Mouse (Mus musculus) olfactory bulb, adult 2 months (tissue): ENCODE data around the gene 9930022D16Rik. TPM values are rescaled to one million over a fixed set of nuclear protein-coding genes. Genes with fewer than 3 reads are reported as not detected.

Experiments used
- H3K27ac ChIP-seq: fragments of 200-500 bp; 2 replicates; pipeline ENCODE4 v1.5.1; 2012; ENCODE audit warnings: low read depth, low read length; ENCODE audit not compliant: insufficient read depth
- H3K4me1 ChIP-seq: fragments of 200-500 bp; 2 replicates; pipeline ENCODE4 v1.6.1; 2012; ENCODE audit warnings: low read length; ENCODE audit not compliant: control insufficient read depth, insufficient read depth
- H3K4me3 ChIP-seq: fragments of 200-500 bp; 2 replicates; pipeline ENCODE4 v1.5.1; 2012; ENCODE audit warnings: mild to moderate bottlenecking, low read depth, low read length, moderate library complexity; ENCODE audit not compliant: insufficient read depth
- CTCF ChIP-seq: fragments of 200-500 bp; IDR thresholded peaks from 2 replicates; pipeline ENCODE4 v1.5.1; 2012; ENCODE audit warnings: low read depth, mild to moderate bottlenecking, low read length, moderate library complexity; ENCODE audit not compliant: insufficient read depth
- POLR2A ChIP-seq: fragments of 200-500 bp; IDR thresholded peaks from 2 replicates; pipeline ENCODE4 v1.6.1; 2012; ENCODE audit warnings: mild to moderate bottlenecking, low read depth, low read length, moderate library complexity; ENCODE audit not compliant: insufficient read depth
- WGBS: fragments of 180-500 bp; shearing (Covaris S2); methylation state at CpG from one replicate; pipeline ENCODE4 v1.1.7; 2018; 5-methylcytosine and 5-hydroxymethylcytosine counted together
- polyA plus RNA-seq: library from polyadenylated mRNA; stranded (reverse); fragments of >200 nt; gene quantifications from 2 replicates; pipeline ENCODE4 v1.2.4, GENCODE M21; 2012; ENCODE audit warnings: low replicate concordance; ENCODE audit not compliant: missing spikeins, insufficient read depth, insufficient read length

9930022D16Rik gene
- not detected in 2 replicates for polyA plus RNA-seq

GRCm38 (mm10) chr11:109413617-109414016, at the start of gene 9930022D16Rik:
TSS of gene 9930022D16Rik (plus strand) at chr11:109413917.
- peaks cover 3% of the 10 kb centered on the region; the same call in 1 of the 2 replicates for H3K4me1 ChIP-seq
- WGBS = 71% methylated on average over 6 of the region's 6 CpGs
- H3K4me3 ChIP-seq = no peak within 1 kb of the TSS
- no peak for TF ChIP-seq POLR2A
- no peak for TF ChIP-seq CTCF
- no peak within 1 kb of the TSS for H3K27ac ChIP-seq

GRCm38 (mm10) chr11:109364337-109364736, 49.4 kb upstream of the 9930022D16Rik start:
- H3K4me1 ChIP-seq = peaks cover 15% of the 10 kb centered on the region
- TF ChIP-seq POLR2A (no peak), CTCF (no peak)
- no peak overlapping the region for H3K4me3 ChIP-seq
- WGBS = 49% methylated on average over 2 of the region's 2 CpGs
- no peak overlapping the region for H3K27ac ChIP-seq

GRCm38 (mm10) chr11:109364881-109365280, 48.8 kb upstream of the 9930022D16Rik start:
- 38% methylated on average over 10 of the region's 10 CpGs for WGBS
- H3K4me1 ChIP-seq = peaks cover 15% of the 10 kb centered on the region
- no peak overlapping the region for H3K27ac ChIP-seq
- peak overlapping the region; percentile 16; the same call in 1 of the 2 replicates for H3K4me3 ChIP-seq
- TF ChIP-seq POLR2A = no peak
- no peak for TF ChIP-seq CTCF

- TF ChIP-seq POLR2A = no peak
- TF ChIP-seq CTCF = no peak
- no peak overlapping the region for H3K4me3 ChIP-seq
- H3K4me1 ChIP-seq = peaks cover 15% of the 10 kb centered on the region
- H3K27ac ChIP-seq = no peak overlapping the region
- WGBS = 68% methylated on average over 5 of the region's 5 CpGs
Measured at GRCm38 (mm10) chr11:109365818-109366217, 47.9 kb upstream of the 9930022D16Rik start.

- 72% methylated on average over 15 of the region's 15 CpGs for WGBS
- no peak overlapping the region for H3K27ac ChIP-seq
- H3K4me3 ChIP-seq = no peak overlapping the region
- no peak for TF ChIP-seq CTCF
- no peak for TF ChIP-seq POLR2A
- H3K4me1 ChIP-seq = peaks cover 16% of the 10 kb centered on the region
Measured at GRCm38 (mm10) chr11:109366802-109367579, 46.7 kb upstream of the 9930022D16Rik start.

GRCm38 (mm10) chr11:109369026-109369637, 44.6 kb upstream of the 9930022D16Rik start:
- H3K4me3 ChIP-seq = no peak overlapping the region
- H3K4me1 ChIP-seq = peaks cover 17% of the 10 kb centered on the region
- TF ChIP-seq POLR2A = no peak
- no peak for TF ChIP-seq CTCF
- 0 out of 2 replicates have a peak overlapping the region, but pooled peaks have one; percentile 31 for H3K27ac ChIP-seq
- 65% methylated on average over 3 of the region's 3 CpGs for WGBS

- Histone ChIP-seq H3K27ac (no peak overlapping the region), H3K4me1 (peaks cover 17% of the 10 kb centered on the region), H3K4me3 (no peak overlapping the region)
- TF ChIP-seq POLR2A = no peak
- TF ChIP-seq CTCF = no peak
- 80% methylated on average over 7 of the region's 7 CpGs for WGBS
Measured at GRCm38 (mm10) chr11:109375412-109375811, 38.3 kb upstream of the 9930022D16Rik start.

- H3K4me3 ChIP-seq = no peak overlapping the region
- TF ChIP-seq CTCF (no peak), POLR2A (no peak)
- 48% methylated on average over 7 of the region's 7 CpGs for WGBS
- peaks cover 19% of the 10 kb centered on the region for H3K4me1 ChIP-seq
- H3K27ac ChIP-seq = no peak overlapping the region
Measured at GRCm38 (mm10) chr11:109376484-109377143, 37.1 kb upstream of the 9930022D16Rik start.

GRCm38 (mm10) chr11:109377477-109377876, 36.2 kb upstream of the 9930022D16Rik start:
- WGBS = 26% methylated on average over 10 of the region's 10 CpGs
- Histone ChIP-seq H3K27ac (no peak overlapping the region), H3K4me3 (no peak overlapping the region), H3K4me1 (peaks cover 14% of the 10 kb centered on the region; the same call in 1 of the 2 replicates)
- no peak for TF ChIP-seq CTCF
- TF ChIP-seq POLR2A = no peak
